13 mouse cellular contexts compared by ENCODE assay signal in genomic region chr15:96818435-96818834, GRCm38 (mm10).
"Had no signal": no experiment of that assay in that cellular context is flagged by ENCODE, and none has a peak within 500 bp of the region (broad histone marks: within the 10 kb centered on the region; RNA-seq: fewer than 3 reads in every experiment).

No protein-coding gene starts in this region.

- H3K9me3 ChIP-seq: limb, embryonic 12.5 days; limb, embryonic 15.5 days; lung, embryonic 15.5 days had no signal

- H3K4me1 ChIP-seq: limb, embryonic 12.5 days; limb, embryonic 15.5 days; lung, embryonic 15.5 days had no signal

- H3K4me3 ChIP-seq: limb, embryonic 12.5 days; limb, embryonic 15.5 days; lung, embryonic 15.5 days had no signal

- DNase-seq: kidney, adult 2 months; kidney, postnatal 25 days; left cerebral cortex, postnatal 4 days; liver, postnatal 0 days; lung, postnatal 10 days; midbrain, embryonic 14.5 days; thymus, adult 18-20 months; thymus, postnatal 36 days had no signal

- H3K27me3 ChIP-seq: limb, embryonic 12.5 days; limb, embryonic 15.5 days; lung, embryonic 15.5 days had no signal

- H3K27ac ChIP-seq: kidney, postnatal 0 days; limb, embryonic 12.5 days; limb, embryonic 15.5 days; liver, embryonic 14.5 days had no signal

- ATAC-seq: liver, postnatal 0 days had no signal

- H3K36me3 ChIP-seq: limb, embryonic 12.5 days; limb, embryonic 15.5 days; lung, embryonic 15.5 days had no signal
